Mouse (Mus musculus) lung, adult 2 months (tissue): ENCODE data around the gene E130309D02Rik. TPM values are rescaled to one million over a fixed set of nuclear protein-coding genes. Genes with fewer than 3 reads are reported as not detected.

ENCODE experiments used
- DNase-seq: peaks from one replicate; pipeline ENCODE4 v3.0.0; 2022
- H3K4me1 ChIP-seq: fragments of 200-500 bp; 2 replicates; pipeline ENCODE4 v1.6.1; 2011; ENCODE audit warnings: low read length; ENCODE audit not compliant: control insufficient read depth, insufficient read depth
- H3K4me3 ChIP-seq: fragments of 200-500 bp; replicated peaks from 2 replicates; pipeline ENCODE3; 2011; ENCODE audit warnings: low read depth, mild to moderate bottlenecking, control low read depth, low read length; ENCODE audit errors: extremely low read depth
- CTCF ChIP-seq: fragments of 200-500 bp; IDR thresholded peaks from 2 replicates; pipeline ENCODE4 v1.5.1; 2011; ENCODE audit warnings: mild to moderate bottlenecking, low read length, control low read depth; ENCODE audit not compliant: insufficient read depth
- POLR2A ChIP-seq: fragments of 200-500 bp; IDR thresholded peaks from 2 replicates; pipeline ENCODE4 v1.6.1; 2011; ENCODE audit warnings: low read depth, mild to moderate bottlenecking, control low read depth, low read length, borderline replicate concordance; ENCODE audit errors: extremely low read depth
- WGBS: fragments of 180-500 bp; shearing (Covaris S2); methylation state at CpG from one replicate; pipeline ENCODE4 v1.1.7; 2018; 5-methylcytosine and 5-hydroxymethylcytosine counted together
- polyA plus RNA-seq: library from polyadenylated mRNA; depleted of rRNA; stranded (reverse); fragments of >200 nt; gene quantifications from 2 replicates; pipeline ENCODE4 v1.2.3, GENCODE M21; 2012; rRNA removed

Gene E130309D02Rik
- polyA plus RNA-seq, 1 experiment = 21.8 TPM

DNA sequence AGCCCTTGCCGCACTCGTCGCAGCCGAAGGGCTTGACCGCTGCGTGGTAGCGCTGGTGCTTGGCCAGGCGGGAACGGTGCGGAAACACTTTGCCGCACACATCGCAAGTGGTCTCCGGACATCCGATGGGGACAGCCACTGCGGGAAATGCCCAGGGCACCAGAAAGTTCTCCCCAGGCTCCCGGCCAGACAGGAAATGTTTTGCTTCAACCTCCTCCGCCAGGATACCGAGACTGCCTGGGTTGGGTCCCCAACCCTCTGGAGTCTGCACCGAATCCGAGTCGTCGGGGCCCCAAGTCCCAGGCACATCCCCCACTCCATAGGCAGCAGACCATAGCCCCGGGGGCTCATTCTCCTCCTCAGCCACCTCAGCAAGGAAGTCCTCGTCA, 60.0 kb downstream of the E130309D02Rik start:
- no peak for TF ChIP-seq CTCF
- no peak for TF ChIP-seq POLR2A
- 48% methylated on average over 24 of the region's 24 CpGs for WGBS
- H3K4me1 ChIP-seq = no peaks in the 10 kb centered on the region; the same call in 1 of the 2 replicates
- DNase-seq = no peak
- no peak overlapping the region for H3K4me3 ChIP-seq

DNA sequence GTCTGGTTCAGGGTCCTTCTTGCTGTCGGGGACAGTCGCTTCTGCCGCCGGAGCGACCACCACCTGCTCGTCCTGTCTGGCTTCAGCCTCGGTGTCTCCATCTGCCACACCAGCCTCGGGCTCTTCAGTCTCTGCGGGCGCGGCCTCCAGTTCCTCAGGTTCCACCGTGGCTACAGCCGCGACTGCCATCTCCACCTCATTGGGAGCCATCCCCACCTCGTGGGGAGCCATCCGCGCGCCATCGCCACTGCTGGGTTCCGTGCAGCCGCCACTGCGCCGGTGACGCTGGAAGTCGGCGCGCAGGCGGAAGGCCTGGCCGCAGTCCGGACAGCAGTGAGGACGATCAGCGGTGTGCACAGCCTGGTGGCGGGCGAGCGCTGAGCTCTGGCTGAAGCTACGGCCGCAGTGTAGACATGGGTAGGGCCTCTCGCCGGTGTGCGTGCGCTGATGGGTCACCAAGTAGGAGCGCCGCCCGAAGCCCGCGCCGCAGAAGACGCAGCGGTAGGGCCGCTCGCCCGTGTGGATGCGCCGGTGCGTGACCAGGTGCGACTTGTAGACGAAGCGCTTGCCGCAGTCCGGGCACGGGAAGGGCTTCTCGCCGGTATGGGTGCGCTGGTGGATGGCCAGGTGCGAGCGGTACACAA, 60.6 kb downstream of the E130309D02Rik start:
- H3K4me1 ChIP-seq = no peaks in the 10 kb centered on the region; the same call in 1 of the 2 replicates
- WGBS = 42% methylated on average over 66 of the region's 66 CpGs
- no peak for DNase-seq
- H3K4me3 ChIP-seq = no peak overlapping the region
- no peak for TF ChIP-seq POLR2A
- no peak for TF ChIP-seq CTCF

DNA sequence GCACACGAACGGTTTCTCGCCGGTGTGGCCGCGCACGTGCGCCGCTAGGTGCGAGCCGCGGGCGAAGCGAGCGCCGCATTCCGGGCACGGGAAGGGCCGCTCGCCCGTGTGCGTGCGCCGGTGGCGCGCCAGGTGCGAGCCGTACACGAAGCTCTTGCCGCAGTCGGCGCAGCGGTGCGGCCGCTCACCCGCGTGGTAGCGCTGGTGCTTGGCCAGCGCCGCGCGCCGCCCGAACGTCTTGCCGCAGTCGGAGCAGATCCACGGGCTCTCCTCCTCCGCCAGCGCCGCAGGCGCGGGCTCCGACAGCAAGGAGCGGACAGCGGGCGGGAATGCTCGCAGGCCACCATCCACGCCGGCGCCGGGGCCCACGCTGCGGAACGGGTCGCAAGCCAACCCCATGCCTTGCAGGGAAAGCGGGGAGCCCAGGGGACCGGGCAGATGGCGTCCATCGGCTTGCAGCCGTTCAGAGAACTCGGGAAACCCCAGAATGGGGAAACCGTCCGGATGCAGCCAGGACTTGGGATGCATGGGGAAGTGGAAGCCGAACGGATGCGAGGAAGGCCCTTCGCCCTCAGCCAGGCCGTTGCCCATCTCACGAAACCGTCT, 61.2 kb downstream of the E130309D02Rik start:
- DNase-seq = no peak
- Histone ChIP-seq H3K4me1 (no peaks in the 10 kb centered on the region; the same call in 1 of the 2 replicates), H3K4me3 (no peak overlapping the region)
- WGBS = 24% methylated on average over 81 of the region's 81 CpGs
- no peak for TF ChIP-seq POLR2A
- no peak for TF ChIP-seq CTCF

DNA sequence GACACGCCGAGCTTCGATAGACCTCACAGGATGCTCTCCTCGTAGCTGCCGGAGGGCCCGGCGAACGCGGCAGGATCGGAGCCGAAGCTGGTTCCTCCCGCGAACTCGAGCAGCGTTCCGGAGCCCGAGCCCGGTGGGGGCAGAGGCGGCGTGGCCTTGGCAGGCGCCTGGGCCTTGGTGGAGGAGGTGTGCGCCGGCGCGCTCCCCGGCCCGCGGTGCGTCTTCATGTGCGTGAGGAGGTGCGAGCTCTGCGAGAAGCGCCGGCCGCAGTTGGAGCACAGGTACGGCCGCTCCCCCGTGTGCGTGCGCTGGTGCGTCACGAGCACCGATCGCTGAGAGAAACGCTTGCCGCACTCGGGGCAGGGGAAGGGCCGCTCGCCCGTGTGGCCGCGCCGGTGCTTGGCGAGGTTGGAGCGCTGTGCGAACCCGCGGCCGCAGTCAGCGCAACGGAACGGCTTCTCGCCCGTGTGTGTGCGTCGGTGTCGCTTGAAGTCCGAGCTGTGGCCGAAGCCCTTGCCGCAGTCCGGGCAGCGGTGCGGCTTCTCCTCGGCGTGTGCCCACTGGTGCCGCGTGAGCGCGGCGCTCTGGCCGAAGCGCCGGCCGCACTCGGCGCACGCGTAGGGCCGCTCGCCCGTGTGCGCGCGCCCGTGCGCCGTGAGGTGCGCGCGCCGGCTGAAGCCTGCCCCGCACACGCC, 61.8 kb downstream of the E130309D02Rik start:
- 20% methylated on average over 103 of the region's 103 CpGs for WGBS
- no peak for DNase-seq
- TF ChIP-seq CTCF (no peak), POLR2A (no peak)
- no peak overlapping the region for H3K4me3 ChIP-seq
- H3K4me1 ChIP-seq = no peaks in the 10 kb centered on the region; the same call in 1 of the 2 replicates

DNA sequence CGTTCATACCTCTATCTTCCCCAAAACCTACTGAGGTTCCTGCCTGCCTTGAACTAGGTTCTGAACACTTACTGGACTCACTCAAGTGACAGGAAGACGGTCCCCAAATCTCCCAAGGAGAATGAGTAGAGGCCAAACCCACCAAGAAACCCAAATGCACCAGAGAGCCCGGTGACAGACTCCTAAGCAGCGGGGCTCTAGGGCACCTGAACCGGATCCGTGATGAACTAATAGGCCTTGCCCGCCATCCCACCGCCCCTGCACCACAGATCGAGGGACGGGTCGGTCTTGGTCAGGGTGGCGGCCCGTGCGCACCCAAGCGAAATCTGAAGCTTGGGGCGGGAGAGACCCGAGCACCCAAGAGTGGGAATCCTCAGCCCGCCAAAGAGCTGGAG, 62.4 kb downstream of the E130309D02Rik start:
- no peaks in the 10 kb centered on the region; the same call in 1 of the 2 replicates for H3K4me1 ChIP-seq
- WGBS = 49% methylated on average over 18 of the region's 18 CpGs
- DNase-seq = no peak
- H3K4me3 ChIP-seq = no peak overlapping the region
- TF ChIP-seq CTCF (no peak), POLR2A (no peak)

DNA sequence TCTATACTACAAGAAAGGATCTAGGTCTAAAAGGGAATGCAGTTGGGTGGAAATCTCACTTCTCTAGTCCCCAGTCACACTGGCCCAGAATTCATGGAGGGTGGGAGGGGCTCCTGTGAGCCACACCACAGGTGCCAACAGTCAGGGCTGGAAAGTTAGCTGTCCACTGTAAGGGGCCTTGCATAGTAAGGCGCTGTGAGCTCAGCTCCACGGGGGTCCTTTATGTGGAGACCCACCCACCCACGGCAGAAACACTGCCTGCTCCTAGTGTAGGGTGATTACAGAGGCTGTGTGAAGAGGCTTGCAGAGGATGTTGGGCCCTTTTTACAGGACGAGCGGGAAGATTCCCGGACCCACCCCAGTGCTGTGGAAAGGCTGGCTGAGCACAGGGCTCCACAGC, 63.1 kb downstream of the E130309D02Rik start:
- DNase-seq = no peak
- no peak overlapping the region for H3K4me3 ChIP-seq
- no peaks in the 10 kb centered on the region; the same call in 1 of the 2 replicates for H3K4me1 ChIP-seq
- TF ChIP-seq POLR2A = no peak
- TF ChIP-seq CTCF = no peak
- WGBS = 66% methylated on average over 6 of the region's 6 CpGs

Other genes with a start within 250 kb of the E130309D02Rik start
- 27.7 and 29.8 TPM in 2 replicates for gene Rnf216, start 202.4 kb downstream of the E130309D02Rik start, polyA plus RNA-seq
- not detected in 2 replicates for gene Olfr718-ps1, start 167.8 kb downstream of the E130309D02Rik start, polyA plus RNA-seq
- gene Rbak, start 134.6 kb downstream of the E130309D02Rik start, polyA plus RNA-seq = 3.2 and 4.8 TPM in 2 replicates
- not detected in 2 replicates for gene Spdye4b, start 134.3 kb downstream of the E130309D02Rik start, polyA plus RNA-seq
- gene Spdye4a, start 88.5 kb downstream of the E130309D02Rik start, polyA plus RNA-seq = not detected in 2 replicates
- gene Zfp12, start 80.2 kb downstream of the E130309D02Rik start, polyA plus RNA-seq = 12.0 and 12.2 TPM in 2 replicates
- gene Zfp316, start 45.3 kb downstream of the E130309D02Rik start, polyA plus RNA-seq = 10.1 and 10.4 TPM in 2 replicates
- gene Zfp853, start 21.7 kb downstream of the E130309D02Rik start, polyA plus RNA-seq = 1.4 and 1.5 TPM in 2 replicates
- 76.0 and 98.1 TPM in 2 replicates for gene Zdhhc4, start 13.9 kb upstream of the E130309D02Rik start, polyA plus RNA-seq
- gene Grid2ip, start 42.0 kb upstream of the E130309D02Rik start, polyA plus RNA-seq = 0.02 and 0.09 TPM in 2 replicates
- 131 TPM in 2 replicates for gene Kdelr2, start 88.5 kb upstream of the E130309D02Rik start, polyA plus RNA-seq
- 16.5 and 18.1 TPM in 2 replicates for gene Daglb, start 149.2 kb upstream of the E130309D02Rik start, polyA plus RNA-seq
- gene Rac1, start 212.7 kb upstream of the E130309D02Rik start, polyA plus RNA-seq = 228 and 400 TPM in 2 replicates